Mouse (Mus musculus): ENCODE measurements around the gene Msx1. TPM values are rescaled to one million over a fixed set of nuclear protein-coding genes. Genes with fewer than 3 reads are reported as not detected.

Msx1 gene
- total RNA-seq (2014; rRNA removed) (0.07 and 0.28 TPM in 2 replicates), polyA plus RNA-seq (2012; rRNA removed) (0.05 and 0.07 TPM in 2 replicates)

DNA sequence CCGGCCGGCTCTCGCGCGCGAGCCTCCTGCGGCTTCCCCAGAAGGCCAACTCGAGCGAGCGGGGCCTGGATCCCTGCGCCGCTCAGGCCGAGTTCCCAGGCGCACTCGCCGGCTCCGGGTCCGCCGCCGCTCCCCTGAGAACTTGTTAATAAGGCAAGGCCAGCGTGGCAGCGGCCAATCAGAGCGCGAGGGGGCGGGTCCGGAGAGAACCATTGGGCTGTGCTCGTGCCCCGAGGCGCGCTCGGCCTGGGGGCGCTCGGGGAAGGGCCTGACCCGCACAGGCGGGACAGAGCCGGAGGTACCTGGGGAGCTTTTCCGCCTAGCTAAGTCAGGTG is at the start of gene Msx1:
TSS of gene Msx1 (minus strand) at position 123 of the 335 bp plus-strand sequence.
- Histone ChIP-seq H3K9ac (ENCODE audit: low read depth, low read length) (peak within 1 kb of the TSS; percentile 72), H3K36me3 (ENCODE audit: control insufficient read depth, insufficient read depth, low read length) (no peaks in the 10 kb centered on the region), H3K27me3 (ENCODE audit: control insufficient read depth, insufficient read depth, low read length) (peaks cover 30% of the 10 kb centered on the region), H3K79me2 (ENCODE audit: control insufficient read depth, insufficient read depth, low read length) (no peaks in the 10 kb centered on the region), H3K4me3 (ENCODE audit: insufficient read depth, low read depth, low read length) (peak within 1 kb of the TSS; percentile 68), H3K27ac (replicated peaks; ENCODE audit: insufficient read depth, low read depth, low read length) (no peak within 1 kb of the TSS), H3K4me1 (ENCODE audit: control insufficient read depth, insufficient read depth, low read length) (peaks cover 7% of the 10 kb centered on the region; the same call in 1 of the 2 replicates)
- TF ChIP-seq POLR2A (IDR thresholded peaks at IDR 0.05; ENCODE audit: extremely low read depth, insufficient read depth, low read length) (0 out of 2 replicates have a peak, but pooled peaks have one; percentile 30), CTCF (IDR thresholded peaks at IDR 0.05; ENCODE audit: low read depth, low read length) (no peak)
- 1% methylated on average over 36 of the region's 37 CpGs for WGBS
- peak; percentile 56 for DNase-seq (ENCODE audit: extremely low read depth, low read depth, low spot score)

DNA sequence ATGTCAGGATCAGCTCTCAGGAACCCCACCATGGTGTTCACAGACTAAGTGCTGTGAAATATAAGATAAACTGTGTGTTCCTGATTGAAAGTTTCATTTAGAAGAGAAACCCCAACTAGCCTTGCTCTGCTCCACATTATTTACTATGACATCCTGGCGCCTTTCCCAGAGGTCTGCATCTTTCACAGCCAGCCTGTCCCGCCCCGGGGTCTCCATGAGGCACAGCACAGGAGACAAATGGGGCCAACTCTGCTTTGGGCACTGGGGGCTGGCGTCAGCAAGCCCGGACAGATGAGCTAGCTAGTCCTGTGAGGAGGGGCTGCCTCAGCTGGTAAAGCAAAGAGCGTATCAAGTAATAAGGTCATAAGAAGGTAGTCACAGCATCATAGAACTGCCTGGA is 41.1 kb upstream of the Msx1 start:
- DNase-seq (ENCODE audit: extremely low read depth, low read depth, low spot score) = no peak
- Histone ChIP-seq H3K27me3 (ENCODE audit: control insufficient read depth, insufficient read depth, low read length) (no peaks in the 10 kb centered on the region), H3K79me2 (ENCODE audit: control insufficient read depth, insufficient read depth, low read length) (no peaks in the 10 kb centered on the region), H3K9ac (ENCODE audit: low read depth, low read length) (no peak overlapping the region), H3K27ac (replicated peaks; ENCODE audit: insufficient read depth, low read depth, low read length) (no peak overlapping the region), H3K36me3 (ENCODE audit: control insufficient read depth, insufficient read depth, low read length) (no peaks in the 10 kb centered on the region), H3K4me3 (ENCODE audit: insufficient read depth, low read depth, low read length) (no peak overlapping the region), H3K4me1 (ENCODE audit: control insufficient read depth, insufficient read depth, low read length) (peaks cover 5% of the 10 kb centered on the region)
- TF ChIP-seq CTCF (IDR thresholded peaks at IDR 0.05; ENCODE audit: low read depth, low read length) (no peak), POLR2A (IDR thresholded peaks at IDR 0.05; ENCODE audit: extremely low read depth, insufficient read depth, low read length) (no peak)
- 84% methylated on average over 6 of the region's 6 CpGs for WGBS

DNA sequence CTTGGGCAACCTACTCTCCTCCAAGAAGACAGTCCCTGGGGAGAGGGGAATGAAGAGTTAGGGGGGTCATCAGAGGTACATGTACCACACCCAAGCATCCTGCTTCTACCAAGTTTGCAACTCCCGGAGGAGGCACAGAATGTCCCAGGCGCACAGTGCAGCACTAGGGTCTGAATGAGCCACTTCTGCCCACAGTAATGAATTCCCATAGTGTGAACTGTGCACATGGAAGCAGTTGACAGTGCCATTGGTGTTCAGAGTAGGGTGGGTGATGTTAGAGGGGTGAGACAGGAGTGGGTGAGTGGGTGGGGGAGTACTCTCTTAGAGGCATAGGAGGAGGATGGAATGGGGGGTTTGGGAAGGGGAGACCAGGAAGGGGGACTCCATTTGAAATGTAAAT is 39.9 kb upstream of the Msx1 start:
- 95% methylated on average over 2 of the region's 2 CpGs for WGBS
- TF ChIP-seq POLR2A (IDR thresholded peaks at IDR 0.05; ENCODE audit: extremely low read depth, insufficient read depth, low read length) = no peak
- no peak for TF ChIP-seq CTCF (IDR thresholded peaks at IDR 0.05; ENCODE audit: low read depth, low read length)

DNA sequence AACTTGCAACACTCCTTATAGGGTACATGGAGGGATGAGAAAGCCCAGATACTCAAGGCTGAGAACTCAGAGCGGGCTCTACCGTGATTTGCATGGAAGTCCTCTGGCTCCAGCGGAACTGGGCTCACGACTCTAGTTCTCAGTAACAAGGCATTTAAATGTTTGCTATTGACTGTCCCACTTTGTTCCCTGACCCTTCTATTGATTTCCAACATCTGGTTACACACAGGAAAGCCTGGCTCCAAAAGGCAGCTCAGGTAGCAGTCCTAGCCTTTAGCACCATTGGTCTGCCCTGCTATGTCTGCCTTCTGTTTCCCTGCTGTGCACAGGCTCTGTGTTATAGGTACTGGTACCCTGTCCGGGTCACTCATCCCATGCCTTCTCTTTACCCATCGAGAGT is 36.5 kb upstream of the Msx1 start:
- Histone ChIP-seq H3K79me2 (ENCODE audit: control insufficient read depth, insufficient read depth, low read length) (no peaks in the 10 kb centered on the region), H3K9ac (ENCODE audit: low read depth, low read length) (no peak overlapping the region), H3K27ac (replicated peaks; ENCODE audit: insufficient read depth, low read depth, low read length) (peak overlapping the region; percentile 67), H3K27me3 (ENCODE audit: control insufficient read depth, insufficient read depth, low read length) (no peaks in the 10 kb centered on the region), H3K4me3 (ENCODE audit: insufficient read depth, low read depth, low read length) (no peak overlapping the region), H3K36me3 (ENCODE audit: control insufficient read depth, insufficient read depth, low read length) (no peaks in the 10 kb centered on the region), H3K4me1 (ENCODE audit: control insufficient read depth, insufficient read depth, low read length) (peaks cover 19% of the 10 kb centered on the region)
- TF ChIP-seq POLR2A (IDR thresholded peaks at IDR 0.05; ENCODE audit: extremely low read depth, insufficient read depth, low read length) = no peak
- TF ChIP-seq CTCF (IDR thresholded peaks at IDR 0.05; ENCODE audit: low read depth, low read length) = no peak
- WGBS = 31% methylated on average over 6 of the region's 6 CpGs
- DNase-seq (ENCODE audit: extremely low read depth, low read depth, low spot score) = peak; percentile 88

More for the DNA sequence above, 39.9 kb upstream of the Msx1 start:
- Histone ChIP-seq H3K4me3 (ENCODE audit: insufficient read depth, low read depth, low read length) (no peak overlapping the region), H3K9ac (ENCODE audit: low read depth, low read length) (no peak overlapping the region), H3K27me3 (ENCODE audit: control insufficient read depth, insufficient read depth, low read length) (no peaks in the 10 kb centered on the region), H3K79me2 (ENCODE audit: control insufficient read depth, insufficient read depth, low read length) (no peaks in the 10 kb centered on the region), H3K4me1 (ENCODE audit: control insufficient read depth, insufficient read depth, low read length) (peaks cover 14% of the 10 kb centered on the region), H3K27ac (replicated peaks; ENCODE audit: insufficient read depth, low read depth, low read length) (no peak overlapping the region), H3K36me3 (ENCODE audit: control insufficient read depth, insufficient read depth, low read length) (no peaks in the 10 kb centered on the region)
- DNase-seq (ENCODE audit: extremely low read depth, low read depth, low spot score) = no peak

DNA sequence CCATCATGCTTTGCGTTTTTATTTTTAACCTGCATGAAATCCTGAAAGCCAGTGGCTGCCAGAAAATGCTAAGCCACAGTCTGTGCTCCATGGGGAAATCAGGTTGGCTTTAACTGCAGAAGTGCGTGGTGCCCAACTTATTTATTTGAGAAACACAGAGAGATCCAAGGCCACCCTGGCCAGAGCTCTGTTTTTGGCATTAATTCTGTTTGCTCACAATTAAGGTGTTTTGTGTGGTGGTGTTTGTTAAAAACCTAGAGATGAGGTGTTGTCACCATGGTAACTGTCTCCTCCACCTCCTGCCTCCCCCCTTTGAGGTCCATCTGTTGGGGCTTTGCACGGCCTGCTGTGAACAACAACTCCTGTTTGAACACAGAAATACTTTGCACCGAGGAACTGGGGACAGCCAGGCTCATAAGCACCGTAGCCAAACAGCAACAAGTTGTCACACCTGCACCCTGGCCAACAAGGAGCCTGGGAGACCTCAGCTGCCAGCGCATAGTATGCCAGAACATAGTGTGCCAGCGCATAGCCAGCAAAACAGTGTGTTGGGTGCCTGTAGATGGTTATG is 35.9 kb upstream of the Msx1 start:
- no peak overlapping the region for H3K4me3 ChIP-seq (ENCODE audit: insufficient read depth, low read depth, low read length)
- 17% methylated on average over 7 of the region's 7 CpGs for WGBS
- no peak for TF ChIP-seq CTCF (IDR thresholded peaks at IDR 0.05; ENCODE audit: low read depth, low read length)
- no peak for TF ChIP-seq POLR2A (IDR thresholded peaks at IDR 0.05; ENCODE audit: extremely low read depth, insufficient read depth, low read length)
- peak; percentile 82 for DNase-seq (ENCODE audit: extremely low read depth, low read depth, low spot score)
- no peaks in the 10 kb centered on the region for H3K27me3 ChIP-seq (ENCODE audit: control insufficient read depth, insufficient read depth, low read length)
- peaks cover 19% of the 10 kb centered on the region for H3K4me1 ChIP-seq (ENCODE audit: control insufficient read depth, insufficient read depth, low read length)
- no peak overlapping the region for H3K9ac ChIP-seq (ENCODE audit: low read depth, low read length)
- H3K79me2 ChIP-seq (ENCODE audit: control insufficient read depth, insufficient read depth, low read length) = no peaks in the 10 kb centered on the region
- no peaks in the 10 kb centered on the region for H3K36me3 ChIP-seq (ENCODE audit: control insufficient read depth, insufficient read depth, low read length)
- H3K27ac ChIP-seq (replicated peaks; ENCODE audit: insufficient read depth, low read depth, low read length) = peak overlapping the region; percentile 67

DNA sequence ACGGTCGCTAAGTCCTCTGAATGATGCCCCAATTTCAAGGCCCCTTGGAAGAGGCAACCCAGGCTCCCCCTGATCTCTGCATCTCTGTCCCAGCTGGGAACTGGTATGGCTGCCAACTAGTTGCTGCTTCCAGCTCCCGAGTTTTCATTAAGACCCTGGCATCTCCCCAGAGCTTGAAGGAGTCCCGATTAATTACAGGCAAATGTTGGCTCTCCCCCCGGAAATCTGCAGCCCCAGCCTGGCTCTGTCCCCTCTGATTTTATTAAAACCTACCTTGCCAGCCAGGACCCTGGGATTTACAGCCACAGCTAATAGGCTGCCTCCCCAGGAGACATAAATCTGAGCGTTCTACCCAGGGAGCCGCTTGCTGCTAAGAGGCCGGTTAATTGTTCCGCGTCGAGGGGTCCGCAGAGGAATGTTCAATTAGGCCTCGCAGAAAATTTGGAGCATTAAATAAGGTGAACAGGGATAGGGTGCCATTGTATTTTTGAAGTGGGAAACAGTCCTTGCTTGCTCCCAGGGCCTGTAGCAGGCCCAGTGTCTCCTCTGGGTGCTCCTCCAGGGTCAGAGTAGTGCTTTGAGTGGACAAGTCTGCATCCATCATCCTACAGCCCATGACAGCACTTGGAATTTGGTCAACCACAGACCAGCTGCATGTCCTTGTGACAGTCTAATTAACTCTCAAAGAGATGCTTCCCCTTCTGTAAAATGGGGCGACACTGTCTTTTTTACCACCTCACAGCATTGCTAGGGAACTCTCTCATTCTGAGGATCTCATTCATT is 33.6 kb upstream of the Msx1 start:
- H3K4me3 ChIP-seq (ENCODE audit: insufficient read depth, low read depth, low read length) = no peak overlapping the region
- peaks cover 19% of the 10 kb centered on the region for H3K4me1 ChIP-seq (ENCODE audit: control insufficient read depth, insufficient read depth, low read length)
- no peaks in the 10 kb centered on the region for H3K36me3 ChIP-seq (ENCODE audit: control insufficient read depth, insufficient read depth, low read length)
- WGBS = 83% methylated on average over 14 of the region's 14 CpGs
- H3K9ac ChIP-seq (ENCODE audit: low read depth, low read length) = no peak overlapping the region
- no peak overlapping the region for H3K27ac ChIP-seq (replicated peaks; ENCODE audit: insufficient read depth, low read depth, low read length)
- DNase-seq (ENCODE audit: extremely low read depth, low read depth, low spot score) = no peak
- H3K79me2 ChIP-seq (ENCODE audit: control insufficient read depth, insufficient read depth, low read length) = no peaks in the 10 kb centered on the region
- no peak for TF ChIP-seq CTCF (IDR thresholded peaks at IDR 0.05; ENCODE audit: low read depth, low read length)
- no peak for TF ChIP-seq POLR2A (IDR thresholded peaks at IDR 0.05; ENCODE audit: extremely low read depth, insufficient read depth, low read length)
- H3K27me3 ChIP-seq (ENCODE audit: control insufficient read depth, insufficient read depth, low read length) = no peaks in the 10 kb centered on the region

Data from liver, adult 2 months (tissue).